Mouse (Mus musculus) megakaryocyte, embryonic 14.5 days (primary cell): ENCODE measurements around the gene Mtmr6.

Experiments
- FLI1 ChIP-seq: IDR thresholded peaks from 2 replicates; pipeline ENCODE4 v1.6.1; 2012; ENCODE audit warnings: low read length, inconsistent platforms, mixed read lengths
- GATA1 ChIP-seq: IDR thresholded peaks from 3 replicates; pipeline ENCODE4 v1.6.1; 2012; ENCODE audit warnings: mixed read lengths, low read length, inconsistent platforms, borderline replicate concordance

DNA sequence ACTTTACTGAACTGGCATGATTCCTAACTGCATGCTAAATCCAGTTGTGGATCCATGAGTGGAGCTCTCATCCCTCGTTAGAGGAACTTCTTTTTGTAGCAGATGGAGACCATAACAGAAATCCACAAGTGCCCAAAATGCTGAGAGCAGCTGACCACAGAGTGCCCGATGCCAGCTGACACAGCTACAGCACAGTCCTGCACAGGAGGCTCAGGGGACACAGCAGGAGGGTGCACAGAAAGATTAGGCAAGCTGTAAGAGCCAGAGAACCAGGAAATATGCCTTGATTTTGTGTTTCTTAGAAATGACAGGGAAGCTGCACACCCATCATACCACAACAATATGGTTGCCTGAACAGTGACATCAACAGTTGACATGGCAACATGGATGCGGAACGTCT lies 37.4 kb downstream of the Mtmr6 start:
- TF ChIP-seq GATA1: no peak
- TF ChIP-seq FLI1: no peak
